Mouse (Mus musculus) left cerebral cortex, postnatal 36 days (tissue): Measurements from ENCODE around the gene Ran. TPM values are rescaled to one million over a fixed set of nuclear protein-coding genes. Genes with fewer than 3 reads are reported as not detected.
"Not testable (repeated sequence)": the region's sequence is repeated elsewhere in the genome, so short reads cannot be mapped to it uniquely, and the experiment has no call there.

Experiments
- DNase-seq, 2 experiments: peaks; one replicate each; pipeline ENCODE4 v3.0.0; 2021 to 2022; ENCODE audit warnings: low spot score in 2 of 2, mixed read lengths in 1 of 2
- intact Hi-C: fragments of 180-260 bp; cut with DNase I; formaldehyde crosslinking; loops from one replicate; pipeline ENCODE4 v1.15.1; 2025
- total RNA-seq, 2 experiments: library from RNA; stranded (reverse); gene quantifications; 2 replicates each; pipeline ENCODE4 v1.2.3; 2021

The Ran gene
- 100 to 1,000 TPM; 144 to 159 TPM for total RNA-seq

- DNase-seq, result peak; percentile 95 to 97
- intact Hi-C loops, result no loop called here
These were observed at the start of gene Ran for GRCm38 (mm10) chr5:129019497-129020299. Gene Ran, plus strand, starts transcription at chr5:129020069.

- DNase-seq, result no peak
- intact Hi-C loops, result no loop called here
These were observed 49.0 kb upstream of the Ran start for GRCm38 (mm10) chr5:128970878-128971277.

- intact Hi-C loops, result no loop called here
- DNase-seq, result peak; percentile 70 to 79
These were observed 48.6 kb upstream of the Ran start for GRCm38 (mm10) chr5:128971298-128971697.

GRCm38 (mm10) chr5:128976266-128976665 is 43.6 kb upstream of the Ran start:
- DNase-seq, result no peak
- intact Hi-C loops, result no loop called here

- intact Hi-C loops, result not testable (repeated sequence)
These were observed 42.4 kb upstream of the Ran start for GRCm38 (mm10) chr5:128977466-128977865.

GRCm38 (mm10) chr5:128978957-128979356 is 40.9 kb upstream of the Ran start:
- DNase-seq, result no peak
- intact Hi-C loops, result no loop called here

More at GRCm38 (mm10) chr5:128977466-128977865, 42.4 kb upstream of the Ran start:
- DNase-seq, result not testable (repeated sequence)

- intact Hi-C loops, result loop anchor here (5.0 kb wide), 1 partner anchor 459 kb away; no protein-coding TSS in a partner anchor
- DNase-seq, result no peak
These were observed 39.0 kb upstream of the Ran start for GRCm38 (mm10) chr5:128980857-128981256.

GRCm38 (mm10) chr5:128981607-128982006 is 38.3 kb upstream of the Ran start:
- intact Hi-C loops, result loop anchor here (5.0 kb wide), 1 partner anchor 459 kb away; no protein-coding TSS in a partner anchor
- DNase-seq, result peak; percentile 39 to 60

GRCm38 (mm10) chr5:128984536-128984935 is 35.3 kb upstream of the Ran start:
- intact Hi-C loops, result loop anchor here (5.0 kb wide), 1 partner anchor 462 kb away; no protein-coding TSS in a partner anchor
- peak in 1 of 2 experiments; percentile 35 for DNase-seq

- intact Hi-C loops, result no loop called here
- no peak for DNase-seq
These were observed 33.9 kb upstream of the Ran start for GRCm38 (mm10) chr5:128985946-128986345.

GRCm38 (mm10) chr5:128987141-128987954 is 32.5 kb upstream of the Ran start:
- intact Hi-C loops, result no loop called here

GRCm38 (mm10) chr5:129000706-129001468 is 19.0 kb upstream of the Ran start:
- no peak for DNase-seq
- intact Hi-C loops, result no loop called here

More at GRCm38 (mm10) chr5:128987141-128987954, 32.5 kb upstream of the Ran start:
- no peak for DNase-seq

GRCm38 (mm10) chr5:129002571-129003011 is 17.3 kb upstream of the Ran start:
- no peak for DNase-seq
- intact Hi-C loops, result no loop called here

GRCm38 (mm10) chr5:129005416-129005815 is 14.5 kb upstream of the Ran start:
- no peak for DNase-seq
- intact Hi-C loops, result no loop called here

GRCm38 (mm10) chr5:129006031-129006788 is 13.7 kb upstream of the Ran start:
- no peak for DNase-seq
- intact Hi-C loops, result no loop called here

GRCm38 (mm10) chr5:129007105-129007957 is 12.5 kb upstream of the Ran start:
- no peak for DNase-seq
- intact Hi-C loops, result no loop called here

GRCm38 (mm10) chr5:129008008-129008407 is 11.9 kb upstream of the Ran start:
- DNase-seq, result no peak

GRCm38 (mm10) chr5:129008412-129008826 is 11.4 kb upstream of the Ran start, which contains the start of gene Stx2:
Gene Stx2, minus strand, starts transcription at chr5:129008574.
- peak; percentile 87 to 93 for DNase-seq
- intact Hi-C loops, result no loop called here

More at GRCm38 (mm10) chr5:129008008-129008407, 11.9 kb upstream of the Ran start:
- intact Hi-C loops, result no loop called here
